Mouse (Mus musculus): ENCODE measurements around the gene Ext2.

Gene Ext2

GRCm38 (mm10) chr2:93739044-93739569, 83.3 kb downstream of the Ext2 start:
- in situ Hi-C loops (cut with MboI, MseI), result no loop called here

DNA sequence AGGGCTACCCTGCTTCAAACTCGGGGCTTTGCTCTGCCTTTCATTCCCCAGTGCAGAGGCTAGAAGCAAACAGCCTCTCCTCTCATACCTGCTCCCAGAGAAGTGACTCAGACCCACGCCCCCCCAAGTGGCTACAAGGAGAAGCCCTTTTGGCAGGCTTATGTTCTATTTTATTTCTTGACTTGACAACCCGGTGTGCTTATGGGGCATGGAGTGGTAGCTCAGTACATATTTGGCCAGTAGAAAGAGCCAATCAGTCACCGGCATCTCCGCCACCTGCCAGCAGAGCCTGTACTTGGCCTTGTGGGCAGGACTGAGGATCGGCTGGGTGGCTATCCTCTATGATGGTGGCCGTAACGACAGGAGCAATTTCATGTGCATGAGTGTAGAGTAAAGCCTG, 85.2 kb downstream of the Ext2 start:
- in situ Hi-C loops (cut with MboI, MseI), result no loop called here

GRCm38 (mm10) chr2:93732658-93733057, 89.7 kb downstream of the Ext2 start:
- in situ Hi-C loops (cut with MboI, MseI), result no loop called here

DNA sequence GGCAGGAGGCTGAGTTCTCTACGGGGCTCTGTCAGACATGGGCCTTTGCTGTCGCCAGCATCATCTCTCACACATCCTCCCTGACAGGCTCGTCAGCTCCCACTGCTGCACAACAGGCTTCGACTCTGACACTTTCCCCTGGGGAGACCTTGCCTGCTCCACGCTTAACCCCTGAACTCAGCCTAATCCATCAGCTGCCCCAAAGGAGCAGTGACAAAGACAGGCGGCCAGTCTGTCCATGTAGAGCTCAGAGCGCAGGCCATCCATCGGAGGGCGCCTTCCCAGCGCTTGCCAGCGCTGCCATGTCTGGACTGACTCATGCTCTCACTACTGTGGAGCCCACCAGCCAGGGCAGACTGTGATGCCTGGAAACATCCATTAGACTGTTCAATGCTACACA, 92.8 kb downstream of the Ext2 start:
- in situ Hi-C loops (cut with MboI, MseI), result no loop called here

DNA sequence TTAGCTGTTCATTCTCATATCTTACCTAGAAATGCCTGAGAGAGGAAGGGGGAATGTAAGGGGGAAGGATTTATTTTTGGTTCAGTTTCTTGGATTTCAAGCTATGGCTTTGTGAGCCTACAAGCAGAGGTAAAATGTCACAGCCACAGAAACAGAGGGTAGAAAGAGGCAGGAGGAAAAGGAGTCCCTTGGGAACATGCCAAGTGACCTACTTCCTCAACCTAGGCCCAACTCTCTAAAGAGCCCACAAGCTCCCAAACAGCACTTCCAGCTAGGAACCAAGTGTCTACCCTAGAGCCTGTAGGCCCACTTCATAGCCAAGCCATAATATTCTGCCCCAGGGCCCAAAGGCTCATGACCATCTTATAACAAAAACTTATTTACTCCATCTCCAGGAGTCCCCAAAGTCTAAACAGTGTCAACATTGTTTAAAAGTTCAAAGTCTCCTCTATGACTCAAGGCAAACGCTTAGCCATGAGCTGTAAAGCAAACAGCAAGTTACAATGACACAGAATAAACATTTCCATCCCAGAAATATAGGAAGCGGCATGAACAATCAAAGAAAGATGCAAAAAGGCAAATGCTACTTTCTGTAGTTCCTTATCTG, 99.1 kb downstream of the Ext2 start:
- in situ Hi-C loops (cut with MboI, MseI), result no loop called here

GRCm38 (mm10) chr2:93720956-93721355, 101.4 kb downstream of the Ext2 start:
- in situ Hi-C loops (cut with MboI, MseI), result no loop called here

DNA sequence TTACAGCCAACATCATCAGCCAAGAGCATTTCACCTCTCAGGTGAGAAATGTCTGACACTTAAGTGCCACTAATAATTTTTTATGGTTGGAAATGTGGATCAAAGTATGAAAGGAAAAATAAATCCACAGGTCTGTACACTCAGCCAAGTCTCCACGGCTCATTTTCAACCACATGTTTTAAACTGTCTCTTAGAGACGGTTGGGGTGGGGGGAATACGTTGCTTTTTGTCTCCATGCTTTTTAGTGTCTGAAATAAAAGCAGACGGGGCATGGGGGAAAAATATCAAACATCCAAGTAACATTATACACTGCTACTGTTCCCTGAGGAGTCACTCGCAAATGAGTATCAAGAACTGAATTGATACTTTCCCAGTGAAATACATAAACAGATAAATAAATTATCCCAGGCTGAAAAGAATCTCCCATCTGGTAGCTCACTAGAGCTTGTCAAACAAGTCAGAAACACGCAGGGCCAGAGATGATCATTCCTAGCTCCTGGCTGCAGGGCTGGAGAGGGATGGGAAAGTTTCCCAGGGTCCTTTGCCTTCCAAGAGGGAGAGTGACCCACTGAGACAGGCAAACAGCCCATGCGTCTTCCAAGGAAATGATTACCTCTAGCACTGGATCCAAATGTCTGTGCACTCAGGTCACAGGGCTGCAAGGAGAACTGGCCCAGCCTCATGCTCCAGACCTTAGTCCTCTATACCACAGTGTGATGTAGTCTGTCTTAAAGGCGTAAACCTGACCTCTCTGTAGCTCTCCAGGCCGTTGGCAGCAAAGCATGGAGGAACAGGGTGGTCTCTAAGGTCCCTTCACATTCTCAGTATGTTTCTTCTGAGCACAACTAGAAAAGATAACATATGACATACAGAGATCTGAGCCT, 102.3 kb downstream of the Ext2 start:
- in situ Hi-C loops (cut with MboI, MseI), result no loop called here

GRCm38 (mm10) chr2:93713267-93713666, 109.1 kb downstream of the Ext2 start:
- in situ Hi-C loops (cut with MboI, MseI), result no loop called here

GRCm38 (mm10) chr2:93711460-93711859, 110.9 kb downstream of the Ext2 start:
- in situ Hi-C loops (cut with MboI, MseI), result no loop called here

DNA sequence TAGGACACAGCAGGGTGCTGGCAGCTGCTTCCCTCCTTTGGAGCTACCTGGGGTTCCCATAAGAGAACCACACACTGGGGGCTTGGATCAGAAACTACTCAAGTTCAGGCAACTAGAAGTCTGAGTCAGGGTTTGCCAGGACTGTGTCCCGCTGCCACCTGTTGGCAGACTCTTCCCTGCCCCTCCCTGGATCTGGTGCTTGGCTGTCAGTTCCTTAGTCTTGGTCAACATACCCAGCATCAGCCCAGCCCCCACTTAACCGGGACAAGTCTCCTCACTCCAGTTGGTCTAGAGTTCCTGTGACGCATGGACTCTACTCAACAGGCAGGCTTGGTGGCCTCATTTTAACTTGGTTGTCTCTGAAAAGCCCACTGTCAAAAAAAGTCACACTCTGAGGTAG, 112.7 kb downstream of the Ext2 start:
- in situ Hi-C loops (cut with MboI, MseI), result no loop called here

- in situ Hi-C loops (cut with MboI, MseI), result no loop called here
Observed at GRCm38 (mm10) chr2:93709241-93709640, 113.1 kb downstream of the Ext2 start.

DNA sequence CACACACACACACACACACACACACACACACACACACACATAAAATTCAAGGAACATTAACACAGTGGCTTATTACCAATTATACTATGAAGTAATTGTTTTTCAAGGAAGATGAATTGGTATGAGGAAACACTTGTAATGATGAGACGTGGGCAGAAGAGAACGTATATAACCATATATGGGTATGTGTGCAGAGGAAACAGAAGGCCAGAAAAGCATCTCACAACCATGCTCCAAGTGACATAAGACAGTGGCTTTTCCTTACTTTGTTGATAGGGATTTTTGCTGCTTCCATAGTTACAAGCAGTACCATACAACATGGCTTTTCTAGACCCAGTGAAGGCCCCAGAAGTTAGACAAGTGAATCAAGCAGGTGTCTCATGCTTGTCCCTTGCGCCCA, 115.5 kb downstream of the Ext2 start:
- in situ Hi-C loops (cut with MboI, MseI), result no loop called here

DNA sequence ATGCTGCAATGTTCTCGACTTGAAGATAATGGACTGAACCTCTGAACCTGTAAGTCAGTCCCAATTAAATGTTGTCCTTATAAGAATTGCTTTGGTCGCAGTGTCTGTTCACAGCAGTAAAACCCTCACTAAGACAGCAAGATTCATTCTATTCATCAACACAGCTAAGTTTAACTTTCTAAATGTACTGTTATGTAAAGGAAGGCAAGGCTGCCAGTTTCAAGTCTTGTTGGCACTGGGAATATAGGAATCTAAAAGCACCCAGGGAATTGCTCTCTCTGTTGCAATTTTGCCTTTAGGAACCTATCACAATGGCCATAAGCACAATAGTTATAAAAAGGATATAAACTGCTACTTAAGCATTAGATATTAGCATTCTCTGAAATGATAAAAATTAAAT, 116.0 kb downstream of the Ext2 start:
- in situ Hi-C loops (cut with MboI, MseI), result no loop called here

GRCm38 (mm10) chr2:93704195-93704594, 118.2 kb downstream of the Ext2 start:
- in situ Hi-C loops (cut with MboI, MseI), result no loop called here

- in situ Hi-C loops (cut with MboI, MseI), result no loop called here
Observed at GRCm38 (mm10) chr2:93702936-93703926, 119.1 kb downstream of the Ext2 start.

DNA sequence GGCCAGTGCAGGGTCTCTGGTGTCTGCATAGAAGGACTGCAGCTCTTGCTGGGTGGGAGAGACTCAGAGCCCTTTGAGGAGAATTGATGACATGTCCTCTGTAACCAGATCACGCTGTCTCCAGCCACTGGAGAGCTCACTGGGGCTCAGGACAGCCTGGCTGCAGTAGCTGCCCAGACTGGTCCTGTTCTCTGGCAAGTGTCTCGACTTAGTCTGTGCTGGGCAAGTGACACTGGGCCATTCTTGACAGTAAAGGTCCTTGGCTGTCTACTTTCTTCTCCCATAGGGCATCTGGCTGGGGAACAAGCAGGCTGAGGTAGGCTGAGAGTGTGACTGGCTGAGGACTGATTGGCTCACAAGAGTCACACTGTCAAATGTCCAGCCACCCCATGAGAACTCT, 123.0 kb downstream of the Ext2 start:
- in situ Hi-C loops (cut with MboI, MseI), result no loop called here

GRCm38 (mm10) chr2:93696181-93696641, 126.2 kb downstream of the Ext2 start:
- in situ Hi-C loops (cut with MboI, MseI), result no loop called here

- in situ Hi-C loops (cut with MboI, MseI), result no loop called here
Observed at GRCm38 (mm10) chr2:93693101-93693500, 129.3 kb downstream of the Ext2 start.

- in situ Hi-C loops (cut with MboI, MseI), result no loop called here
Observed at GRCm38 (mm10) chr2:93690064-93690930, 132.1 kb downstream of the Ext2 start.

DNA sequence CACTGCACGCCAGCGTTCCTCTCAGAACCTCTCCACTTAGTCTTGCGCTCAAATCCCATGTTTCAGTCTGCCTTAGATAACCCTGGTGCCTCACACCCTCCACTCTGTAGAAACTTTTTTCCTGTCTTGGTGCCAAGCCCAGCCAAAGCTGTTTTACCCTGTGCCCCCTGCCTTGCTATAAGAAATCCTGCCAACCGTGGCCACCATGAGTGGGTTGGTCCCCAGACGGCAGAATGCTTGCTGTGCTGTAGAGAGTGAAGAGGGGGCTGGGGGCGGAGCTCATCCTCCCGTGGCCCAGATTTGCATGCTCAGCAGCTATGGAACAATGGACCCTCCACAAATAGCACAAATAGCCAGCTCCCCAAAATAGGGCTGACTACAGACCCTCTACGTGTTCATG, 138.7 kb downstream of the Ext2 start:
- in situ Hi-C loops (cut with MboI, MseI), result no loop called here
